Mouse (Mus musculus) midbrain, embryonic 15.5 days (tissue): ENCODE measurements around the gene Tubgcp6. TPM values are rescaled to one million over a fixed set of nuclear protein-coding genes. Genes with fewer than 3 reads are reported as not detected.

Experiments used
- ATAC-seq: fragments of 200-750 bp; cut with Nextera tagmentation; replicated peaks from 2 replicates; pipeline ENCODE4 v1.8.0; 2017; ENCODE audit warnings: moderate TSS enrichment
- H3K27ac ChIP-seq: fragments of 300-500 bp; sonication (generic); 2 replicates; pipeline ENCODE4 v1.5.1; 2015; ENCODE audit warnings: mild to moderate bottlenecking, inconsistent platforms
- H3K27me3 ChIP-seq: fragments of 300-500 bp; sonication (generic); replicated peaks from 2 replicates; pipeline ENCODE4 v1.6.1; 2015; ENCODE audit warnings: inconsistent platforms
- H3K36me3 ChIP-seq: fragments of 300-500 bp; sonication (generic); replicated peaks from 2 replicates; pipeline ENCODE4 v1.6.1; 2015; ENCODE audit warnings: inconsistent platforms
- H3K4me1 ChIP-seq: fragments of 300-500 bp; sonication (generic); 2 replicates; pipeline ENCODE4 v1.6.1; 2015; ENCODE audit warnings: inconsistent platforms
- H3K4me2 ChIP-seq: fragments of 300-500 bp; sonication (generic); 2 replicates; pipeline ENCODE4 v1.6.1; 2015; ENCODE audit warnings: inconsistent platforms, mild to moderate bottlenecking, moderate library complexity
- H3K4me3 ChIP-seq: fragments of 300-500 bp; sonication (generic); 2 replicates; pipeline ENCODE4 v1.5.1; 2015; ENCODE audit warnings: mild to moderate bottlenecking, inconsistent platforms
- H3K9ac ChIP-seq: fragments of 300-500 bp; sonication (generic); 2 replicates; pipeline ENCODE4 v1.6.1; 2015; ENCODE audit warnings: mild to moderate bottlenecking, inconsistent platforms
- H3K9me3 ChIP-seq: fragments of 300-500 bp; sonication (generic); 2 replicates; pipeline ENCODE4 v1.6.1; 2016; ENCODE audit warnings: inconsistent platforms
- WGBS: fragments of 180-500 bp; shearing (Covaris S2); methylation state at CpG from one replicate; pipeline ENCODE4 v1.1.7; 2015; ENCODE audit warnings: mixed read lengths; 5-methylcytosine and 5-hydroxymethylcytosine counted together
- polyA plus RNA-seq: library from polyadenylated mRNA; unstranded; fragments of >200 nt; fragmentation: Nextera tagmentation; extraction: Ambion mirVana; gene quantifications from 2 replicates; pipeline ENCODE4 v1.2.1, GENCODE M21; 2015

Tubgcp6 gene
- polyA plus RNA-seq, 1 experiment from 2014 or later: 20.1 TPM

GRCm38 (mm10) chr15:89125351-89125750 lies 2.4 kb upstream of the Tubgcp6 start:
- Histone ChIP-seq H3K27ac (no peak overlapping the region), H3K36me3 (no peaks in the 10 kb centered on the region), H3K9me3 (no peaks in the 10 kb centered on the region), H3K4me2 (no peak overlapping the region), H3K4me1 (peaks cover 53% of the 10 kb centered on the region), H3K27me3 (no peaks in the 10 kb centered on the region), H3K4me3 (no peak overlapping the region), H3K9ac (no peak overlapping the region)
- 96% methylated on average over 9 of the region's 9 CpGs for WGBS
- no peak for ATAC-seq

GRCm38 (mm10) chr15:89124312-89124711 lies 1.4 kb upstream of the Tubgcp6 start:
- peak overlapping the region; percentile 59; the same call in 1 of the 2 replicates for H3K9ac ChIP-seq
- peak overlapping the region; percentile 90; the same call in 1 of the 2 replicates for H3K27ac ChIP-seq
- no peaks in the 10 kb centered on the region for H3K9me3 ChIP-seq
- no peak overlapping the region for H3K4me2 ChIP-seq
- no peak overlapping the region for H3K4me3 ChIP-seq
- peaks cover 60% of the 10 kb centered on the region for H3K4me1 ChIP-seq
- H3K27me3 ChIP-seq: no peaks in the 10 kb centered on the region
- no peaks in the 10 kb centered on the region for H3K36me3 ChIP-seq
- WGBS: 95% methylated on average over 3 of the region's 3 CpGs
- ATAC-seq: no peak

- Histone ChIP-seq H3K36me3 (no peaks in the 10 kb centered on the region), H3K9ac (peak overlapping the region; percentile 59), H3K27ac (peak overlapping the region; percentile 90), H3K4me2 (peak overlapping the region; percentile 95), H3K4me3 (peak overlapping the region; percentile 56), H3K4me1 (peaks cover 55% of the 10 kb centered on the region), H3K27me3 (no peaks in the 10 kb centered on the region), H3K9me3 (no peaks in the 10 kb centered on the region)
- WGBS: 32% methylated on average over 11 of the region's 11 CpGs
- peak; percentile 28; the same call in 1 of the 2 replicates for ATAC-seq
Measured at GRCm38 (mm10) chr15:89123595-89123994, 683 bp upstream of the Tubgcp6 start.

- Histone ChIP-seq H3K4me2 (no peak overlapping the region), H3K36me3 (peaks cover 32% of the 10 kb centered on the region; the same call in 1 of the 2 replicates), H3K9me3 (no peaks in the 10 kb centered on the region), H3K27me3 (no peaks in the 10 kb centered on the region), H3K4me1 (peaks cover 37% of the 10 kb centered on the region), H3K4me3 (no peak overlapping the region), H3K27ac (no peak overlapping the region), H3K9ac (no peak overlapping the region)
- no peak for ATAC-seq
Measured at GRCm38 (mm10) chr15:89118007-89118406, 4.9 kb downstream of the Tubgcp6 start.

GRCm38 (mm10) chr15:89110147-89110546 lies 12.8 kb downstream of the Tubgcp6 start:
- ATAC-seq: no peak

GRCm38 (mm10) chr15:89106976-89107375 lies 15.9 kb downstream of the Tubgcp6 start:
- WGBS: 93% methylated on average over 1 of the region's 1 CpGs
- H3K9me3 ChIP-seq: no peaks in the 10 kb centered on the region
- no peak for ATAC-seq

More at GRCm38 (mm10) chr15:89110147-89110546, 12.8 kb downstream of the Tubgcp6 start:
- H3K4me2 ChIP-seq: no peak overlapping the region
- H3K27ac ChIP-seq: no peak overlapping the region
- WGBS: 91% methylated on average over 9 of the region's 9 CpGs
- H3K27me3 ChIP-seq: no peaks in the 10 kb centered on the region
- H3K9ac ChIP-seq: no peak overlapping the region
- H3K4me3 ChIP-seq: no peak overlapping the region
- H3K9me3 ChIP-seq: no peaks in the 10 kb centered on the region
- H3K36me3 ChIP-seq: peaks cover 69% of the 10 kb centered on the region
- H3K4me1 ChIP-seq: no peaks in the 10 kb centered on the region

GRCm38 (mm10) chr15:89106073-89106472 lies 16.8 kb downstream of the Tubgcp6 start:
- 93% methylated on average over 13 of the region's 13 CpGs for WGBS
- Histone ChIP-seq H3K27ac (no peak overlapping the region), H3K4me3 (no peak overlapping the region), H3K9me3 (no peaks in the 10 kb centered on the region), H3K36me3 (peaks cover 76% of the 10 kb centered on the region), H3K27me3 (no peaks in the 10 kb centered on the region), H3K4me1 (no peaks in the 10 kb centered on the region), H3K4me2 (no peak overlapping the region), H3K9ac (no peak overlapping the region)
- ATAC-seq: no peak

More at GRCm38 (mm10) chr15:89106976-89107375, 15.9 kb downstream of the Tubgcp6 start:
- Histone ChIP-seq H3K36me3 (peaks cover 71% of the 10 kb centered on the region), H3K27ac (no peak overlapping the region), H3K4me3 (no peak overlapping the region), H3K9ac (no peak overlapping the region), H3K4me2 (no peak overlapping the region), H3K27me3 (no peaks in the 10 kb centered on the region), H3K4me1 (no peaks in the 10 kb centered on the region)

- Histone ChIP-seq H3K9ac (no peak overlapping the region), H3K4me3 (no peak overlapping the region), H3K4me2 (no peak overlapping the region), H3K36me3 (peaks cover 80% of the 10 kb centered on the region), H3K27ac (no peak overlapping the region), H3K27me3 (no peaks in the 10 kb centered on the region), H3K9me3 (no peaks in the 10 kb centered on the region), H3K4me1 (no peaks in the 10 kb centered on the region)
- WGBS: 96% methylated on average over 8 of the region's 8 CpGs
- ATAC-seq: no peak
Measured at GRCm38 (mm10) chr15:89104425-89104824, 18.5 kb downstream of the Tubgcp6 start.

GRCm38 (mm10) chr15:89103921-89104320 lies 19.0 kb downstream of the Tubgcp6 start:
- Histone ChIP-seq H3K9ac (no peak overlapping the region), H3K9me3 (no peaks in the 10 kb centered on the region), H3K27ac (no peak overlapping the region), H3K4me3 (no peak overlapping the region), H3K36me3 (peaks cover 80% of the 10 kb centered on the region), H3K4me2 (no peak overlapping the region), H3K27me3 (no peaks in the 10 kb centered on the region), H3K4me1 (no peaks in the 10 kb centered on the region)
- no peak for ATAC-seq
- WGBS: 85% methylated on average over 10 of the region's 10 CpGs

GRCm38 (mm10) chr15:89102646-89103045 lies 20.3 kb downstream of the Tubgcp6 start:
- no peaks in the 10 kb centered on the region for H3K4me1 ChIP-seq
- H3K4me3 ChIP-seq: no peak overlapping the region
- no peak overlapping the region for H3K4me2 ChIP-seq
- peaks cover 84% of the 10 kb centered on the region for H3K36me3 ChIP-seq
- H3K27ac ChIP-seq: no peak overlapping the region
- no peaks in the 10 kb centered on the region for H3K27me3 ChIP-seq
- 57% methylated on average over 5 of the region's 5 CpGs for WGBS
- no peak overlapping the region for H3K9ac ChIP-seq
- no peak for ATAC-seq
- H3K9me3 ChIP-seq: no peaks in the 10 kb centered on the region

- peaks cover 89% of the 10 kb centered on the region for H3K36me3 ChIP-seq
- ATAC-seq: no peak
- H3K27ac ChIP-seq: no peak overlapping the region
- H3K9me3 ChIP-seq: no peaks in the 10 kb centered on the region
- no peaks in the 10 kb centered on the region for H3K4me1 ChIP-seq
- H3K4me3 ChIP-seq: no peak overlapping the region
- H3K9ac ChIP-seq: no peak overlapping the region
- H3K27me3 ChIP-seq: no peaks in the 10 kb centered on the region
- WGBS: 94% methylated on average over 12 of the region's 12 CpGs
- H3K4me2 ChIP-seq: no peak overlapping the region
Measured at GRCm38 (mm10) chr15:89100823-89101222, 22.1 kb downstream of the Tubgcp6 start.

GRCm38 (mm10) chr15:89098616-89099015 lies 24.3 kb downstream of the Tubgcp6 start:
- no peaks in the 10 kb centered on the region for H3K27me3 ChIP-seq
- 90% methylated on average over 7 of the region's 7 CpGs for WGBS
- H3K9ac ChIP-seq: no peak overlapping the region
- no peak overlapping the region for H3K27ac ChIP-seq
- H3K9me3 ChIP-seq: no peaks in the 10 kb centered on the region
- H3K36me3 ChIP-seq: peaks cover 93% of the 10 kb centered on the region
- ATAC-seq: no peak
- no peak overlapping the region for H3K4me2 ChIP-seq
- no peak overlapping the region for H3K4me3 ChIP-seq
- H3K4me1 ChIP-seq: no peaks in the 10 kb centered on the region

- H3K36me3 ChIP-seq: peaks cover 92% of the 10 kb centered on the region
- no peaks in the 10 kb centered on the region for H3K4me1 ChIP-seq
- H3K4me2 ChIP-seq: no peak overlapping the region
- H3K27me3 ChIP-seq: no peaks in the 10 kb centered on the region
- H3K9me3 ChIP-seq: no peaks in the 10 kb centered on the region
- 94% methylated on average over 5 of the region's 5 CpGs for WGBS
- no peak for ATAC-seq
- H3K9ac ChIP-seq: no peak overlapping the region
- no peak overlapping the region for H3K27ac ChIP-seq
- no peak overlapping the region for H3K4me3 ChIP-seq
Measured at GRCm38 (mm10) chr15:89097450-89097849, 25.5 kb downstream of the Tubgcp6 start.
